Mouse (Mus musculus) gastrocnemius, adult 2 months (tissue): ENCODE data around the gene Timmdc1. TPM values are rescaled to one million over a fixed set of nuclear protein-coding genes. Genes with fewer than 3 reads are reported as not detected.

Experiments
- DNase-seq: peaks from one replicate; pipeline ENCODE4 v3.0.0; 2022
- H3K27ac ChIP-seq: fragments of 200-600 bp; 2 replicates; pipeline ENCODE4 v1.8.1; 2022; ENCODE audit warnings: mild to moderate bottlenecking
- H3K4me3 ChIP-seq: fragments of 200-600 bp; 2 replicates; pipeline ENCODE4 v1.8.1; 2022; ENCODE audit warnings: mild to moderate bottlenecking, moderate library complexity
- CTCF ChIP-seq: fragments of 200-600 bp; IDR thresholded peaks from 2 replicates; pipeline ENCODE4 v1.8.1; 2022; ENCODE audit warnings: antibody characterized with exemption, mild to moderate bottlenecking, moderate library complexity
- intact Hi-C: fragments of 180-260 bp; cut with DNase I; formaldehyde crosslinking; loops from one replicate; pipeline ENCODE4 v1.15.1; 2025
- total RNA-seq, 2 experiments: library from RNA; stranded (reverse); gene quantifications; 2 replicates each; pipeline ENCODE4 v1.2.3; 2021

Gene Timmdc1
- total RNA-seq, 2 experiments from 2014 or later = 40.9 to 54.9 TPM

GRCm38 (mm10) chr16:38455511-38456418 lies 66.7 kb downstream of the Timmdc1 start, which contains the start of gene Cd80:
TSS of gene Cd80 (plus strand) at chr16:38455561.
- no peak for DNase-seq
- intact Hi-C loops = no loop called here
- TF ChIP-seq CTCF = no peak
- Histone ChIP-seq H3K27ac (no peak within 1 kb of the TSS), H3K4me3 (no peak within 1 kb of the TSS)

GRCm38 (mm10) chr16:38454533-38455254 lies 67.8 kb downstream of the Timmdc1 start:
- no peak overlapping the region for H3K27ac ChIP-seq
- intact Hi-C loops = loop anchor here (5.0 kb wide), 1 partner anchor 57 kb away; no protein-coding TSS in a partner anchor
- no peak for DNase-seq
- no peak for TF ChIP-seq CTCF
- H3K4me3 ChIP-seq = no peak overlapping the region

- DNase-seq = no peak
- Histone ChIP-seq H3K27ac (no peak overlapping the region), H3K4me3 (no peak overlapping the region)
- intact Hi-C loops = loop anchor here (2.0 to 5.0 kb wide), 3 partner anchors 57 to 107 kb away; partner anchors contain the start of genes Cox17 and Gm21987
- TF ChIP-seq CTCF = no peak
Measured at GRCm38 (mm10) chr16:38453952-38454351, 68.5 kb downstream of the Timmdc1 start.

DNA sequence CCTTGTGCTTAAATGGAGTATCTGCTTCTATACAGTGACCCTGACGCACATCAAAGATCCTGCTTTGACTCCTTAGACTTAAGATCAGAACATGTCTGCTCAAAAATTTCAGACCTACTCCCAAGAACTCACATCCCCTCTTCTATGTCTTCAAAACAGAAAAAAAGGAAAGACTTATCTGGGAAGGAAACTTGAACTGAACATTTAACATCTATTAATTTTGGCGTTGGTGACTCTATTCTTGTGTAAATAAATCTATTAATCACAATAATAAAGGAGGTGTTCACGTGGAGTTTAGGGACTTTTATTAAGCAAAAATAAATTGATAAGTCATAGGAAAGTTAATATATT lies 69.3 kb downstream of the Timmdc1 start:
- Histone ChIP-seq H3K4me3 (peak overlapping the region; percentile 96), H3K27ac (peak overlapping the region; percentile 96)
- no peak for DNase-seq
- no peak for TF ChIP-seq CTCF
- intact Hi-C loops = loop anchor here (2.0 to 5.0 kb wide), 3 partner anchors 56 to 106 kb away; partner anchors contain the start of genes Cox17 and Gm21987

DNA sequence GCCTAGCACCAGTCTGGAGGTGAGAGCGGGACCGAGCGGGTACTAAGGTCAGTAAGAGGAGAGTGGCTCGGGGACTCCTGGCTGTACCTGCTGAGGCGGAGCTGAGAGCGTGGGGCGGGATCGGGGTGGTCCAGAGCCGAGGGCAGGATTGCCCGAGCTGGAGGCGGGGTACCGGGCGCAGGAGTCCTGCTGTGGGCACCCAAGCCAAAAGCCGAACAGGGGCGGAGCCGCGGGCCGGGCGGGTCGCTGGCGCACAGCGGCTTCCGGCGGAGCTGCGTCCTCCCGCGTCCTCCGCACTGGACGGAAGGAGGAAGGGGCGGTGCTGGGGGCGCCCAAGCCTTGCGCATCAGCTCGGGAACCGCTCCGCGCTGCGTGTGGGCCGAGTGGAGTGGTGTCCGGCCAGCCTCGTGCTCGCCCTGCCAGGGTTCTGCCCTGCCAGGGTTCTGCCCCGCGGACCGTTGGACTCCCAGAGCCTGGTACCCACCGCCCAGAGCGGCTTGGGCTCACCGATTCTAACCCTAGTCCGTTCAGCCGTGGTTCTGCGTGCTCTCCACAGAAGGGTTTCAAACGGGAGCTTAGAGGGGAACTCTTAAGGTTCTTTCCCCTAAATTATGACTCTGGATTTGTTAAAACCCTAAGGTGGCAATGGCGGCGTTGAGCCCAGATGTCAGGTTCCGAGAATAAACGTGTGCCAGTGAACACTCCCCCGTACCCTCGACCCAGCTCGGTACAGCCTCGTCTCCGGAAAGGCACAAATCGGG lies 69.8 kb downstream of the Timmdc1 start, which contains the start of gene Adprh:
Gene Adprh (minus strand): TSS at position 262 of the 761 bp plus-strand sequence.
- peak; percentile 98 for DNase-seq
- no peak; the same call in 1 of the 2 replicates for TF ChIP-seq CTCF
- intact Hi-C loops = loop anchor here (2.0 to 5.0 kb wide), 3 partner anchors 55 to 106 kb away; partner anchors contain the start of genes Cox17 and Gm21987
- peak within 1 kb of the TSS; percentile 96 for H3K4me3 ChIP-seq
- peak within 1 kb of the TSS; percentile 96 for H3K27ac ChIP-seq

DNA sequence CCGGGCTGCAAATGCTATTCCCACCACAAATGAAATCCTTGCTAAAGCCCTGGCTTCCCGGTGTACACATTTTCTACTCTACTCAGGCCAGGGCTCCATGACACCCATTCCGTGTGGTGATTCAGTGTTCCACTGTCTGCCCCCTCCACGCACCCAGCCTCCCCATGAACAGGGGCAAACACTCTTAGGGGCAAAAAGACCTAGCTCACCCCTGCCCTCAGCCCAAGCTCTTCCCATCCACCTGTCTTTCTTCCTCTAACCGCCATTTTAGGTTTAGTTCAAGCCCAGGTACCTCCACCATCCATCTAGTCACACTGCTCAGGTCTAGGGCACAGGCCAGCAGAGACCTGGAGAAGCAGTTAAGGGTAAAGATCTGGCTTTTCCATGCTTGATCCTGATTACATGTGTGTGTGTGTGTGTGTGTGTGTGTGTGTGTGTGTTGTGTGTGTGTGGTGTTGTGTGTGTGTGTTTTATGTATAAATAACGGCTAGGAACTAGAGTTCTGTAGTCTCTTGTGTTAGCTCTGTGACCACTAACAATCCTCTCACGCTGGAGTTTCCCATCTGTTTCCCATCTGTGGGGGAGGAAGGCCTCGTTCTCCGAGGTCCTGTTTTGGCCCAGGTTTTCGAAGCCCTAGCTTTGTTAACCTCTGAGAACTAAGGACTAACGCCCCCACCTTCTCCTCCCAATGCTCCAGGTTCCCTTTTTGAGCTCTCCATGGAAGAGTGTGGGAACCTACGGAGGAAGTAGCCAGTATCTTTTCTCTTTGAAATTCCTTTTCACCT lies 70.8 kb downstream of the Timmdc1 start:
- no peak for DNase-seq
- intact Hi-C loops = loop anchor here (2.0 to 5.0 kb wide), 3 partner anchors 54 to 105 kb away; partner anchors contain the start of genes Cox17 and Gm21987
- no peak for TF ChIP-seq CTCF
- Histone ChIP-seq H3K4me3 (peak overlapping the region; percentile 96), H3K27ac (peak overlapping the region; percentile 96)

GRCm38 (mm10) chr16:38450707-38451106 lies 71.8 kb downstream of the Timmdc1 start:
- TF ChIP-seq CTCF = no peak
- H3K27ac ChIP-seq = no peak overlapping the region
- DNase-seq = no peak
- intact Hi-C loops = loop anchor here (5.0 kb wide), 1 partner anchor 53 kb away; no protein-coding TSS in a partner anchor
- no peak overlapping the region for H3K4me3 ChIP-seq

GRCm38 (mm10) chr16:38448458-38448857 lies 74.0 kb downstream of the Timmdc1 start:
- intact Hi-C loops = no loop called here
- Histone ChIP-seq H3K4me3 (no peak overlapping the region), H3K27ac (no peak overlapping the region)
- DNase-seq = no peak
- TF ChIP-seq CTCF = no peak

Other genes starting within 250 kb of the Timmdc1 start
- gene Nr1i2, start 227.8 kb downstream of the Timmdc1 start, total RNA-seq = not detected
- not detected for gene Maats1, start 180.5 kb downstream of the Timmdc1 start, total RNA-seq
- gene Cox17, start 175.7 kb downstream of the Timmdc1 start, total RNA-seq = 100 to 1,000 TPM; 138 to 190 TPM
- gene Gm21987, start 175.6 kb downstream of the Timmdc1 start, total RNA-seq = not detected
- gene Popdc2, start 160.5 kb downstream of the Timmdc1 start, total RNA-seq = 10 to 100 TPM; 55.5 to 61.6 TPM
- 1 to 10 TPM; 5.3 to 6.3 TPM for gene Pla1a, start 89.5 kb downstream of the Timmdc1 start, total RNA-seq
- gene Adprh, start 70.0 kb downstream of the Timmdc1 start, total RNA-seq = 10 to 100 TPM; 17.5 to 20.9 TPM
- under 1 TPM; 0.13 to 0.31 TPM for gene Cd80, start 67.1 kb downstream of the Timmdc1 start, total RNA-seq
- gene Poglut1, start 27.6 kb upstream of the Timmdc1 start, total RNA-seq = 1 to 10 TPM; 8.5 TPM
- gene Tmem39a, start 36.0 kb upstream of the Timmdc1 start, total RNA-seq = 10 to 100 TPM; 17.4 to 20.7 TPM
- gene Arhgap31, start 190.6 kb upstream of the Timmdc1 start, total RNA-seq = 10 to 100 TPM; 11.9 to 18.6 TPM
- gene B4galt4, start 219.6 kb upstream of the Timmdc1 start, total RNA-seq = 1 to 10 TPM; 3.3 to 7.0 TPM